Mouse (Mus musculus) urinary bladder, postnatal 10 days (tissue): ENCODE measurements around the gene Maats1.

Experiments
- DNase-seq: peaks from one replicate; pipeline ENCODE4 v3.0.0; 2022; ENCODE audit warnings: low spot score

The Maats1 gene

GRCm38 (mm10) chr16:38294685-38295348, 47.1 kb downstream of the Maats1 start, which contains the start of gene Nr1i2:
TSS of gene Nr1i2 (minus strand) at chr16:38294824.
- DNase-seq = no peak

DNA sequence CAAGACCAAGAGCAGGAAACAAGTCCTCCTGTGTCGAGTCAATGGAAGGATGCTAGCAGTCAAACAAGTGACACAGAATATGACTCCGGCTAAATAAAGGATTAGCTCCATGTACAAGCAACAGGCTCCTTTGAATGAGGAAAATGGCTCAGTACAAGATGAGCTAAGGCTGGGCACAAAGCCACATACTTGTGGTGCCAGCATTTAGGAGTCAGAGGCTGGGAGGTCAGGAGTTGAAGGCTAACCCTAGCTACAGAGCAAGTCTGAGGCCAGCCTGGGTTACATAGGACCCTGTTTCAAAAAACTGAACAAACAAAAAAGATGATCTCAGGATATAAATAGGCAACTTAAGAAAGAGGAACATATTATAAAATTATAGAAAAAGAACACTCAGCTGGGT, 51.8 kb downstream of the Maats1 start:
- DNase-seq = no peak

DNA sequence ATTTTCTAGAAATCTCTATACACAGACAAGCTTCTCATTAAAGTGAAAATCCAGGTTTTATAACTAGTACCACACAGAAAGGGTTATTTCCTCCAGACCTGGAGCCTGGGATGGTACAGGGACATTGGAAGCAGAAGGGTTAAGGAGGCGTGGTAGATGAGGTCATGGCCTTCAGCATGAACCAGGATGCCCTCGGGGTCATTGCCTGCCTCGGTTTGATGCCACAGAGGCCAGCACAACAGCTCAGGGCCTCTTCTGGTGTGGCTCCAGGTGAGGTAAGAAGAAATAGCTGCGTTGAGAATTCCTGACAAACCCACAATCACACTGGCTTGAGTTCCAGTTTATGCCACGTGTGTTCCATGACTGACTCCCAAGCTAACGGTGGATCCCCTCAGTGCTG, 53.1 kb downstream of the Maats1 start:
- no peak for DNase-seq

DNA sequence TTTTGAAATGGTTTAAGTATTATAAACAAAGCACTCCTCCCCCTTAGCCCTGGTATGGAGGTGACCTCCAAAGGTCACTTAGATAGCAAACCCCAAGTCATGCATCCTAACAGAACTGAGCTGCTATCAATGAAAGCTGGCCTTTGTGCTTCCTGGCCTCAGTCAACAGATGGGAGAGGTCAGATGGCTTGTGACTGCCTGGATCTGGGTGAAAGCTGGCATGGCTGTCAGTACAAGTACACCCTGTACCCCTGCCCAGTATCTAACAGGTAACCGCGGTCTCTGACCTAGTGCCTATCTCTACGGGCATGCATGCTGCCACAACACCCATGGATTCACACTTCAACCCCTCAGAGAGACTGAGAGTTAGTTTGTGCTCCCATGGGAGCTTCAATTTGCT, 54.2 kb downstream of the Maats1 start:
- DNase-seq = no peak

- DNase-seq = no peak
Observed at GRCm38 (mm10) chr16:38287357-38287756, 54.6 kb downstream of the Maats1 start.

DNA sequence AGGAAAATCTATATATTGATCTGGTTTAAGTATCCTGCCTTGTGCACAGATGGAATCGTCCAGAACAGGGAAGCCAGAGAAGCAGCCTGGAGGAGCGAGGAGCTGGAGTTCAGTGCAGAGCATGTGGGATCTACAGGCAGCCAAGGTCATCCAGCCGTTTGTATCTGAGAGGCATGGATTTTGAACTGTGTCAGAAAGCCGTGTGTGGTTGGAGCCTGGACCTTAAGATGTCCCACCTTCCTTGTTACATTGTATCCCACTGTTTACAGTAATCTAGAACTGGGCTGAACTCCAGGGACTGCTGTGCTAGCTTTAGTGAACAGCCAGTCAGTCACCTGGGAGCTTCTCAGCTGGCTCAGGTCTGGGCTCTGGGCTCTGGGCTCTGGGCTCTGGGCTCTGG, 55.4 kb downstream of the Maats1 start:
- no peak for DNase-seq

DNA sequence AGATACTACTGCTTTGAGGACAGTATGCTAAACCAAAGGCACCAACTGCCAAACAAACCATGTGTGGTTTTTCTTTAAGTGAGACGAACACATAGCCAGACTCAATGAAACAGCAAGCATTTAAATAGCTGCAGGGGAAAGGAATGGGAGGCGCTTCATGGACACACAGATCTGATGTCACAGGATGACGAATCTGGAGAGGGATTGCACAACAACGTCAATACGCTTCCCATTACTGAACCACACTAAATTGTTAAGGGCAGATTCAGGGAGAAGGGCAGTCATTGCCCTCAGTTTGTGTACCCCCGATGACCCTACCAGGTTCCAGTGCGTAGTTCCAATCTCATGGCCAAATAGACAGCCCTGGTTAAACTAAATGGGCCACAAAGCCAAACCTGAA, 56.1 kb downstream of the Maats1 start:
- DNase-seq = no peak

- DNase-seq = no peak
Observed at GRCm38 (mm10) chr16:38283300-38283699, 58.6 kb downstream of the Maats1 start.

DNA sequence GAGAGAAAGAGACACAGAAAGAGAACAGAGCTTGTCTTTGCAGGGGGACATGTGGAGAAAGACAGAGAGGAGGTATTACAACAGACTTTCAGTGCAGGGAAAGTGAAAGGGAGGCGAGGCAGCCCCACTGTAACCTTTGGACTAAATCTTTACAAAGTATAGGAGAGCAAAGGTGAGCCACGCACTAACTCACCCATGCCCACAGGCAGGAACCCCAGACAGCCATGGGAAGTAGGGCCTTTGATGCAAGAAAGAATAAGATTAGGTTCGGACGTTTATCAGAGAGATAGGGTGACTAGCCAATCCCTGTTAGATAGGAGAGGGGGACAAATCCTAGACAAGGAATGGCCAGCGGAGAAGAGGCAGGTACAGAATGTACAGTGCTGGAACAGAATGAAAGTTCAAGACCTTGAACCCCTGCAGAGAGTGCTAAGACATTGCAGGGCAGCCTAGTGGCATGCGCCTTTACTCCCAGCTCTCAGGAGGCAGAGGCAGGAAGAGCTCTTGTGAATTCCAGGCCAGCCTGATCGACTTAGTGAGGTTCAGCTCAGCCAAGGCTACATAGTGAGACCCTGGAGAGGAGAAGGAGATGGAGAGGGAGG, 59.3 kb downstream of the Maats1 start:
- DNase-seq = no peak

- no peak for DNase-seq
Observed at GRCm38 (mm10) chr16:38280951-38281350, 61.0 kb downstream of the Maats1 start.

DNA sequence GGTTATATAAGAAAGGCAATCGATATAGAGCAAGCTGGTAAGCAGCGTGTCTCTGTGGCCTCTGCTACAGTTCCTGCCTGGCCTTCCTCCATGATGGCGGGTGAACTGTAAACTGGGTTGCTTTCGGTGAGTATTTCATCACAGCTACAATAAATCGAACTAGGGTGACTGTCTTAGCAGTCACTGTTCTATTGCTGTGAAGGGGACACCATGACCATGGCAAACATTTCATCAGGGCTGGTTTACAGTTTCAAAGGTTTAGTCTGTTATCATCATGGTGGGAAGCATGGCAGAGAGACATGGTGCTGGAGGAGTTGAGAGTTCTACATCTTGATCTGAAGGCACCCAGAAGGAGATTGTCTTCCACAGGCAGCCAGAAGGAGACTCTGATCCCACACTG, 62.1 kb downstream of the Maats1 start:
- no peak for DNase-seq

- no peak for DNase-seq
Observed at GRCm38 (mm10) chr16:38274737-38275136, 67.2 kb downstream of the Maats1 start.

DNA sequence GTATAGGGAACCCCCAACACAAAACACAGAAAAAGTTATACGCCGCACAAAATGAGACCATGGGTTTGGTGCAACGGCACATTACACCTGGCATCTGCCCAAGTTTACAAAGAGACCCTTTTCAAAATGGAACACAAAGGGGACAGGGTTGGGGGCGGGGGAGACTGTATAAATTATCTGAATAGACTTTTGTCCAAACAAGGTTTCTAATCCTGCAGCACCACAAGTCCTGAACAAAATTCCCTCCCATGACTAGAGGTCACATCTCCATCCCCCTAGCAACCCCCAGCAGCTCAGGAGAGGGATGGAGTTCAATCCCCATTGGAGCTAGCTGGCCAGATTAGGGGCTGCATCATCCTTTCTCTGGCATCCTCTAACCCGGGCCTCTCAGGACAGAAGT, 69.5 kb downstream of the Maats1 start:
- no peak for DNase-seq

- no peak for DNase-seq
Observed at GRCm38 (mm10) chr16:38271601-38272000, 70.3 kb downstream of the Maats1 start.

DNA sequence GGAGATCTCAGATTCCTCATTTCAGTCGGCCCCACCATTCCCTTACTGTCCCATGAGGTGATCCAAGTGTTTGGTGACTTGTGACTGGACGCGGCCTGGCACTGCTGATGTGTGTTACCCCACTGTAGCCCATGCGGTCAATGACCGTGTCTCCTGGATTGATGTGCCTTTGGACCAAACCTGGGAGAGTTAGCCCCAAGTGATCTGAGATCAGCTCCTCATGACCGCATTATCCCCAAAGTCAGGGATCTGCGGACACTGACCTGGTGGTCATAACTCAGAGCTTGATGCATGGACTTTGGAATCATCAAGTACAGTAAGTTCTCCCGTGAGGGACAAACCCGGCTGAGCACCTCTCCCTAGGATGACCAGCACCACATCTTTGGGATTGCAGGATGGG, 86.0 kb downstream of the Maats1 start:
- no peak for DNase-seq

- no peak for DNase-seq
Observed at GRCm38 (mm10) chr16:38255107-38255506, 86.8 kb downstream of the Maats1 start.

- DNase-seq = no peak
Observed at GRCm38 (mm10) chr16:38254001-38254400, 87.9 kb downstream of the Maats1 start.

DNA sequence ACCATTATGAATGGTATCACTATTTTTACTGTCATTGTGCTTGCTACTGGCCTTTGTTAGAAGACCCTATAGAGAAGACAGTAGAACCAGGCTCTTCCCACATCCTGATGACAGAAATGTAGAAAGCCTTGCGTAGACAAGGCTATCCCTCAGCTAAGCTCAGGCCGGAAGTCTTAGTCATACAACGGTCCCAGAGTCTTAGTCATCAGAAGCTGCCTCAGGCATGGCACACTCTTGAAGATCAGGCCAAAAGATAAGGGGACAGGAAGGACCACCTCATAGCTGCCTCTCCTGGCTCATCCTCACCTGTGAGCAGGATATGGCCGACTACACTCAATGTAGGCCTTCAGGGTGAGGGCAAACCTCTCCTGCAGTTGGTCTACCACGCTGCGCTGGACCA, 91.5 kb downstream of the Maats1 start:
- no peak for DNase-seq

DNA sequence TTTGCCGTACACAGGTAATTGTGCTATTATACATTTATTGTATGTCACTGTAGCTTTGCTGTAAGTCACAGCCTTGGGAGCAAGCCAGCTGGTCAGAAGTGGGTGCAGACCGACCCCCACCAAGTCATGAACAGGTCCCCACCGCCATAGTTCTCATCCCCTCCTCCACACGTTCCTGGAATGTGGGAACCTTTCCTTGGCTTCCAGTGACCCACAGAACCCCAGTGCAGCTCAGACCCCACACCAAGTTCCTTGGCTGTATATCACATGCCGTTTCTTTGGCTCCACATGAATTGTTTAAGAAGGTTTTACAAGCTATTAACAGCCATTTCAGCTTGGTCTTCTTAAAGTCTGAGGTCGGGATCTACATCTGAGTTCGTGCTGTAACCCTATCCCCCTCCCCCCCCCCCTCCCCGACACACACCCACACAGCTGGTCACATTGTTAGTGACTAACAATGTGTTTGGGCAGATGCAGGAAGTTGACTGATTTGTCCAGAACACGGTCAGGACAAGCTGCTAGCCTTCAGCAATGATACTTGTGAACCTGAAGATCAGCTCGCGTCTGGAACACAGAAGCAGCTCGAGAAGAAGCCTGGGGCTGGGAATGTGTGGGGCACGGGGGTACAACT, 93.5 kb downstream of the Maats1 start:
- DNase-seq = no peak
